Mouse (Mus musculus) brown adipose tissue, adult 24 weeks (tissue): ENCODE measurements around the gene Tmem266. TPM values are rescaled to one million over a fixed set of nuclear protein-coding genes. Genes with fewer than 3 reads are reported as not detected.

Source experiments
- H3K27ac ChIP-seq: fragments of 200-500 bp; replicated peaks from 2 replicates; pipeline ENCODE4 v1.5.1; 2012; ENCODE audit warnings: low read depth, mild to moderate bottlenecking, low read length
- H3K4me1 ChIP-seq: fragments of 200-500 bp; 2 replicates; pipeline ENCODE4 v1.6.1; 2012; ENCODE audit warnings: low read length, mixed read lengths; ENCODE audit not compliant: control insufficient read depth, insufficient read depth, insufficient read length
- H3K4me3 ChIP-seq: fragments of 200-500 bp; 2 replicates; pipeline ENCODE4 v1.5.1; 2012; ENCODE audit warnings: low read depth, mild to moderate bottlenecking, low read length, moderate library complexity; ENCODE audit not compliant: insufficient read depth
- polyA plus RNA-seq: library from polyadenylated mRNA; stranded (reverse); fragments of >200 nt; gene quantifications from 2 replicates; pipeline ENCODE4 v1.2.4, GENCODE M21; 2012; ENCODE audit not compliant: missing spikeins, insufficient read depth, insufficient read length

Tmem266 gene
- polyA plus RNA-seq, 1 experiment, result 1.5 TPM

GRCm38 (mm10) chr9:55433875-55434274 is 107.2 kb downstream of the Tmem266 start:
- Histone ChIP-seq H3K27ac (no peak overlapping the region), H3K4me3 (no peak overlapping the region), H3K4me1 (no peaks in the 10 kb centered on the region)

- H3K4me3 ChIP-seq, result no peak overlapping the region
- no peaks in the 10 kb centered on the region for H3K4me1 ChIP-seq
- H3K27ac ChIP-seq, result no peak overlapping the region
These were observed 111.7 kb downstream of the Tmem266 start for GRCm38 (mm10) chr9:55438433-55438832.

DNA sequence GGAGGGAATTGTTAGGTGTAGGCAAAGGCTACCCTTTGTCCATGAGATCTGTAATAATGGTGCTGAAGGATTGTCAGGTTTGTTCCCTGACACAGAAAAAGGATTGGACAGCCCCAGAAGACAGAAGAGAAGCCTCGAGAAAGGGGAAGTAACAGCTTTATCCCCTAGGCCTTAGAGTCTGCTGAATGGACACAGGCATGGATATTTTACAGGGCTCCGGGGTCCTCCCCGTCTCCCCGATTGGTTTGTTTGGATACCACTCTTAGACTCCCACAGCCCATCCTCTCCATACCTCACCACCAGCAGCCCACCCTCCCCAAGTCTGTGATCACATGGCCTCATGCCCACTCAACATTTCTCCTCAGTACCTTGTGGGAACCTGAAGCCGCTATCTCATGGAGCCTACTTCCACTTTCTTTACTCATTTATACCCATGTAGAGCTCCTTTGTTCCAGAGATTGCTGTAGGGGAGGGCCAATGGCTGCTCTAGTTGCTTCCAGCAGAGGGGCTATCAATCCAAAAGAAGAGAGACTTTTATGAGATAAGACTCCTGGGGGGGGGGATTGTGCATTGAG is 112.6 kb downstream of the Tmem266 start:
- Histone ChIP-seq H3K27ac (no peak overlapping the region), H3K4me1 (no peaks in the 10 kb centered on the region), H3K4me3 (no peak overlapping the region)

DNA sequence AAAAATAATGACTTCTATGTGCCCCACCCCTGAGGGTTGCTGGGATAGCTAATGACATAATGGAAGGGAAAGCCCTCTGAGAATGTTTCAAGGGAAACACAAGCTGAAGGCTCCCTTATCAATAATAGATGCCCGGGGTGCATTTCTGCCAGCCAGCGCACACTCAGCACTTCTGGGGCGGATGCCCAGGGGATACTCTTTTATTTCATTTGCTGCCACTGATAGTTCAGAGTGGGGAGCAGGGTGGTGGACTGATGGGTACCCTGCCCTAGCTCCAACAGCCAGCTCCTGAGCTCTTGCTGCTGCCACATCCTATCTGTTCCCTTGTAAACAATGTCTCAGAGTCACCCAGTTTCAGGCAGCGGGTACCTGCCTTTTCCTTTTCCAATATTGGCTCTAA is 120.8 kb downstream of the Tmem266 start:
- H3K4me1 ChIP-seq, result no peaks in the 10 kb centered on the region
- H3K4me3 ChIP-seq, result no peak overlapping the region

GRCm38 (mm10) chr9:55449108-55449507 is 122.4 kb downstream of the Tmem266 start:
- Histone ChIP-seq H3K27ac (no peak overlapping the region), H3K4me1 (0 out of 2 replicates have a peak, but pooled peaks cover 2% of the 10 kb centered on the region), H3K4me3 (no peak overlapping the region)

More for the DNA sequence above, 120.8 kb downstream of the Tmem266 start:
- no peak overlapping the region for H3K27ac ChIP-seq

- H3K27ac ChIP-seq, result no peak overlapping the region
- H3K4me1 ChIP-seq, result 0 out of 2 replicates have a peak, but pooled peaks cover 2% of the 10 kb centered on the region
- H3K4me3 ChIP-seq, result no peak overlapping the region
These were observed 123.3 kb downstream of the Tmem266 start for GRCm38 (mm10) chr9:55450035-55450434.

GRCm38 (mm10) chr9:55451426-55451825 is 124.7 kb downstream of the Tmem266 start:
- no peak overlapping the region for H3K4me3 ChIP-seq
- H3K4me1 ChIP-seq, result 0 out of 2 replicates have a peak, but pooled peaks cover 2% of the 10 kb centered on the region
- no peak overlapping the region for H3K27ac ChIP-seq

GRCm38 (mm10) chr9:55452906-55453305 is 126.2 kb downstream of the Tmem266 start:
- Histone ChIP-seq H3K4me3 (no peak overlapping the region), H3K27ac (no peak overlapping the region), H3K4me1 (0 out of 2 replicates have a peak, but pooled peaks cover 2% of the 10 kb centered on the region)

- Histone ChIP-seq H3K4me3 (no peak overlapping the region), H3K4me1 (0 out of 2 replicates have a peak, but pooled peaks cover 2% of the 10 kb centered on the region)
These were observed 126.7 kb downstream of the Tmem266 start for GRCm38 (mm10) chr9:55453366-55453765.

DNA sequence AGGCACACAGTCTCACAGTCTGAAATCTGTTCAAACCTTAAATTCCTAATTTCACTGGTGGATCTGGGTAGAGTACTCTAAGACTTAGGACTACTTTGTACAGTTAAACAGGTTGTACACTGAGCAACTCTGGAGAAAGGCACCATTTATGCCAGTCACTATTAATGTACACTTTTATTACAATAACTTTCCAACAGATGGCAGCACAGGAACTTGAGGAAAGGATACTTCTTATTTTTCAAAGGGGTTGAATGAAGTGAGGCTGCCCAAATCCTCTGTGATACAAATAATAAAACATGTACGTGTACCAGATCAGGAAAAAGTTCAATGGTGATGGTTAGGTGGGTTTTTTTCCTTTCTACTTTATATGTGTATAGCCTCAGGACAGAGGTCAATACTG is 141.7 kb downstream of the Tmem266 start:
- H3K4me3 ChIP-seq, result no peak overlapping the region
- no peak overlapping the region for H3K27ac ChIP-seq
- no peaks in the 10 kb centered on the region for H3K4me1 ChIP-seq

More at GRCm38 (mm10) chr9:55453366-55453765, 126.7 kb downstream of the Tmem266 start:
- no peak overlapping the region for H3K27ac ChIP-seq

DNA sequence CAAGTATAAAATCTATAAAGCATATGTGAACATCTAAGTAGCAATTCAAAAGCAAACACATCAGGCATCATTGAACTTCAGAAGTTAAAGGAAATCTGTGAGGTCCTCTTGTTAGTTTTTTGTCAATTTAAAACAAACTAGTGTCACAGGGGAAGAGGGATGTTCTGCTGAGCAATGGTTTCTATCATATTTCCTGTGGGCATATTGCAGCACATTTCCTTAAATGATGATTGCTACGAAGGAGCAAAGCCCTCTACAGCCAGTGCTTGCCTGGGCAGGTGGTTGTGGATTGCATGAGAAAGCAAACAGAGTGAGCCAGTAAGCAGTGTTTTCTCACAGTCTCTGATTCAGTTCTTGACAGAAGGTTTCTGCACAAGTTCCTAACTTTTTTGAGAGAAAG is 149.4 kb downstream of the Tmem266 start:
- Histone ChIP-seq H3K27ac (no peak overlapping the region), H3K4me1 (no peaks in the 10 kb centered on the region), H3K4me3 (no peak overlapping the region)

GRCm38 (mm10) chr9:55478699-55479098 is 152.0 kb downstream of the Tmem266 start:
- no peak overlapping the region for H3K4me3 ChIP-seq
- H3K4me1 ChIP-seq, result no peaks in the 10 kb centered on the region
- no peak overlapping the region for H3K27ac ChIP-seq

DNA sequence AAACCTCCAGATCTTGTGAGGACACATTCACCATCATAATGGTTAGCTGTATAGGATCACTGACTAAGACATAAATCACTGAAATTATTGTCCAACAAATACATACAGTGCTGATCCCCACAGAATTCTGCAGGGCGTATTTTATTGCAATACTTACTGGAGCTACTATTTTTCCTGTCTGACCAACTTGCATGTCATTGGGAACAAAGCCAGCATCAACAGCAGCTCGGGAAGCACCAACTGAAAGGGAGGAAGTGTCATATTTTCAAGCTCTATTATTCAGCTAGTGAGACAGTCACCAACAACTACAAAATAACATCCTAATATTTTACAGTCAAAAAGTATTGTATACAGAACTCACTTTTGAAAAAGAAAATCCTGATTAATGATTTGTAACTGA is 155.4 kb downstream of the Tmem266 start:
- Histone ChIP-seq H3K27ac (no peak overlapping the region), H3K4me3 (no peak overlapping the region)

More for the DNA sequence above, 155.4 kb downstream of the Tmem266 start:
- H3K4me1 ChIP-seq, result no peaks in the 10 kb centered on the region
